Mouse (Mus musculus) lung, adult 2 months (tissue): ENCODE measurements at regions not wholly inside any gene's neighbourhood (a gene's known extent, or its start where the extent isn't known, plus 50 kb on each side); places are given as distances from the start of the nearest gene placed in this dataset.
A peak's percentile ranks its signal among the peaks of the same experiment; 100 is the strongest.

Experiments used
- DNase-seq: peaks from one replicate; pipeline ENCODE4 v3.0.0; 2022
- H3K4me1 ChIP-seq: fragments of 200-500 bp; 2 replicates; pipeline ENCODE4 v1.6.1; 2011; ENCODE audit warnings: low read length; ENCODE audit not compliant: control insufficient read depth, insufficient read depth
- H3K4me3 ChIP-seq: fragments of 200-500 bp; replicated peaks from 2 replicates; pipeline ENCODE3; 2011; ENCODE audit warnings: low read depth, mild to moderate bottlenecking, control low read depth, low read length; ENCODE audit errors: extremely low read depth
- CTCF ChIP-seq: fragments of 200-500 bp; IDR thresholded peaks from 2 replicates; pipeline ENCODE4 v1.5.1; 2011; ENCODE audit warnings: mild to moderate bottlenecking, low read length, control low read depth; ENCODE audit not compliant: insufficient read depth
- POLR2A ChIP-seq: fragments of 200-500 bp; IDR thresholded peaks from 2 replicates; pipeline ENCODE4 v1.6.1; 2011; ENCODE audit warnings: low read depth, mild to moderate bottlenecking, control low read depth, low read length, borderline replicate concordance; ENCODE audit errors: extremely low read depth
- WGBS: fragments of 180-500 bp; shearing (Covaris S2); methylation state at CpG from one replicate; pipeline ENCODE4 v1.1.7; 2018; 5-methylcytosine and 5-hydroxymethylcytosine counted together

DNA sequence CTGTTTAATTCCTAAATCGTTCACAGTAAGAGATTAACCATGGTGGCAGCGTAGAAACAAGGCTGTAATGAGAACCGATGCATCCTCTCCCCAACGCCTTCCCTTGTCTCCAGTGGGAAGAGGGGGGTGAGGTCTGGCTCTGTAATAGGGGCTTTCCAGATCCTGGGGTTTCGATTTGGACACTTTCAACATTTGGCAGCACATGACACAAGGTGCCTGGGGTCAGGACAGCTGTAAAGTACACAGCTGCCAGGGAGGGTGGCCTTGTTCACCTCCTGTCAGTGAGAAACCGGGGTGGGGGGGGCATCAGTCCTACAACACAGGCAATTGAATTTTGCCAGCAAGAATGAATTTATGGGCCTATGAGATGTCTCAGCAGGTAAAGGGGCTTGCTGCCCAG lies 66.6 kb upstream of the Errfi1 start:
- Histone ChIP-seq H3K4me3 (no peak overlapping the region), H3K4me1 (peaks cover 14% of the 10 kb centered on the region)
- WGBS = 48% methylated on average over 6 of the region's 6 CpGs
- no peak for DNase-seq
- TF ChIP-seq POLR2A = no peak
- no peak for TF ChIP-seq CTCF

GRCm38 (mm10) chr4:150786651-150787050 lies 67.1 kb upstream of the Errfi1 start:
- H3K4me3 ChIP-seq = no peak overlapping the region
- DNase-seq = no peak
- H3K4me1 ChIP-seq = peaks cover 14% of the 10 kb centered on the region
- no peak for TF ChIP-seq POLR2A
- no peak for TF ChIP-seq CTCF
- WGBS = 81% methylated on average over 3 of the region's 3 CpGs

GRCm38 (mm10) chr4:150784491-150785451 lies 68.9 kb upstream of the Errfi1 start:
- peak; percentile 53 for DNase-seq
- TF ChIP-seq CTCF = no peak
- no peak for TF ChIP-seq POLR2A
- 47% methylated on average over 14 of the region's 14 CpGs for WGBS

GRCm38 (mm10) chr4:150781304-150781703 lies 72.4 kb upstream of the Errfi1 start:
- TF ChIP-seq CTCF = no peak
- TF ChIP-seq POLR2A = no peak
- no peak for DNase-seq
- Histone ChIP-seq H3K4me1 (peaks cover 14% of the 10 kb centered on the region), H3K4me3 (no peak overlapping the region)
- 31% methylated on average over 3 of the region's 3 CpGs for WGBS

More at GRCm38 (mm10) chr4:150784491-150785451, 68.9 kb upstream of the Errfi1 start:
- Histone ChIP-seq H3K4me3 (no peak overlapping the region), H3K4me1 (peaks cover 21% of the 10 kb centered on the region)

DNA sequence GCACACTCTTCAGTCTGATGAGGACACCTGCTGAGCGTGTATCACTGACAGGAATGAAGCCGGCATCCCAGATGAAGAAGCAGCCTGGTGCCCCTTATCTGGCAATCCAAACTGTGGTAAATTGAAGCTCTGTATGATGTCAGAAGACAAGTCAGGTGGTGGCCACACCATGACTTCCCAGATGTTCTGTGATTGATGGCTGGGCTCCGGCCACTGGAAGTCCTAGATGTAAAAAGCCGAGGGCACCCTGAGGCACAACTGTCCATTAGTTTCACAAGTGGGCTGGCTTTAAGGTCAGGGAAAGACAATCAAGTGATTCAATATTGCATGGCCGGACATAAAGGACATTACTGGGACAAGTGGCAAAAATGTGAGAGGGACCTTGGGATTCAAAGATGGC lies 74.4 kb upstream of the Errfi1 start:
- WGBS = 91% methylated on average over 5 of the region's 5 CpGs
- Histone ChIP-seq H3K4me1 (peaks cover 12% of the 10 kb centered on the region), H3K4me3 (no peak overlapping the region)
- TF ChIP-seq POLR2A (no peak), CTCF (no peak)
- no peak for DNase-seq

DNA sequence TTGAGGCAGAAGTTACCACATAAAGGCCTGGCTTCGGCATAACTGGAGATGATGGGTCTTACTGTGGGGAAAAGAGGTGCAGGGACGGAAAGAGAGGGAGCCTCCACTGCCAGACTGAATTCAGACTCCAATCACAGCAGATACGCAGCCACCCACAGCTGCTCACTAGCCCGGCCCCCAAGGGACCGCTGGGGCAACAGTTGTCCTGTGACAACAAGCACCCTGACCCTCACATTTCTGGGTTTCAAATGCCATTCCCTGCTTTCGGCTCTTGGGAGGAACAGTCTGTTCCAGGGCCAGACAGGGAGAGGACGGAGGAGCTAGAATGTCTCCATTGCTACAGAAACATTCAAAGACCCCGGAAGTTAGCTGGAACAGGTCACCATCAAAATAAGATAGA lies 75.0 kb upstream of the Errfi1 start:
- 0 out of 2 replicates have a peak, but pooled peaks have one; percentile 21 for TF ChIP-seq POLR2A
- no peak for TF ChIP-seq CTCF
- peaks cover 7% of the 10 kb centered on the region; the same call in 1 of the 2 replicates for H3K4me1 ChIP-seq
- no peak for DNase-seq
- H3K4me3 ChIP-seq = no peak overlapping the region
- 53% methylated on average over 8 of the region's 8 CpGs for WGBS

DNA sequence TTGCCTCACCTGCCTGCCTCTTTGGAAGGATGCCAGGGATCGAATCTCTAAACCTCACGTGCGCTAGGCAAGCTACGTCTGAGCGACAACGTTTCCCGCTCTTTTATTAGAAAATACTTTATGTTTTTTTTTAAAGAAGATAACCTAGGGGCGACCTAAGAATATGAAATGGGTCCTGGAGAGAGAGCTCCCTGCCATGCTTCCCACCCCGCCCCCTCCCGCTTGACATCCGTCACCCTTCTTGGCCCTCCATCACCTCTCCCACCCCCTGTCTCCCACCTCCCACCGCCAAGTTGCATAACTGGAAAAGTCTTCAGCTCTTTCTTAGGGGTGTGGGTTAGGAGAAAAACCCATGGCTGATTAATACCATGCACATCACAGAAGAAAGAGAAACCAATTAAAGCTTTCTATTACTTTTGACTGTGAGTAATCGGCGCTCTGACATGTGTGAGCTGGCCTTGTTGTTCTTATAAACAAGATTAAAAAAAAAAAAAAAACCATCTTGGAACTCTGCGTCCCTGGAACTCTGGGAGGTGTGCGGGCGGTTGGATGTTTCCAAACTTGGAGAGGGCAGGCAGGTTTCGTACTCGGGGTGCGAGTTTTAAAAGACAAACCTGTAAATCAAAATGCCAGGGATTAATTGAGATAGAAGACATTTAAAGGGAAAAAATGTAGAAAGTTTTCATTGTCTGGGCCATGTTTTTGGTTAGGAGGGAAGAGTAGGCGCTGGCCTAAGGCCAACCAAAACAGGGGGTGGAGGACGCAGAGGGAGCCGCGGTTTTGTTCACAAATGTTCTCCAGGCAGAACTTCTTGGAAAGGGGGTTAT lies 77.8 kb upstream of the Errfi1 start:
- no peak for TF ChIP-seq POLR2A
- TF ChIP-seq CTCF = no peak
- WGBS = 66% methylated on average over 24 of the region's 24 CpGs
- no peak overlapping the region for H3K4me3 ChIP-seq
- H3K4me1 ChIP-seq = peaks cover 6% of the 10 kb centered on the region; the same call in 1 of the 2 replicates
- no peak for DNase-seq

- DNase-seq = no peak
- WGBS = 94% methylated on average over 8 of the region's 8 CpGs
- TF ChIP-seq CTCF = no peak
- no peak for TF ChIP-seq POLR2A
Observed at GRCm38 (mm10) chr4:150775281-150775680, 78.4 kb upstream of the Errfi1 start.

DNA sequence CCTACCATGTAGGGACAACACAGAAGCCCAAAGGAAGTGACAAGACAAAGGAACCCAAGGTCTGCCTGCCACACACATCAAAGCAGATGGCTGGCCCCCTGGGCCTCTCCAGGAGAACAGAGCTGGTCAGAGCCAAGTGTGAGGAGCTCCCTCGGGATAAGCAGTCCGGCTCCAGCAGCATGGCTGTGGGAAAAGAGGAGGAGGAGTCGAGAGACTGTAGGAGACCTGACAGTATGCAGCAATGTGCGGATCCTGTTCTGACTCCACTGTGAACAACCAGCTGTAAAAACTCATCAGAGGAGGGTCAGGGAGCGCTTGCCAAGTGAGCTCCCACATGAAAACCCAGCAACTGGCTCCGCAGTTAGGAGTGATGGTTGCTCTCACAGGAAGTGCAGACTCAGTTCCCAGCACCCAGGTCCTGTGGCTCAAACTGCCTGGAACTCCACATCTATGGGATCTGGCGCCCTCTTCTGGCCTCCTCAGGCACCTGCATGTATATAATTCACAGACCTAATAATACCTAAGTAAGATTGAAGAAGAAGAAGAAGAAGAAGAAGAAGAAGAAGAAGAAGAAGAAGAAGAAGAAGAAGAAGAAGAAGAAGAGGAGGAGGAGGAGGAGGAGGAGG lies 79.3 kb upstream of the Errfi1 start:
- WGBS = 85% methylated on average over 7 of the region's 7 CpGs
- Histone ChIP-seq H3K4me1 (no peaks in the 10 kb centered on the region), H3K4me3 (no peak overlapping the region)
- no peak for TF ChIP-seq POLR2A
- 0 out of 2 replicates have a peak, but pooled peaks have one; percentile 3 for TF ChIP-seq CTCF
- DNase-seq = no peak

More at GRCm38 (mm10) chr4:150775281-150775680, 78.4 kb upstream of the Errfi1 start:
- no peaks in the 10 kb centered on the region for H3K4me1 ChIP-seq
- no peak overlapping the region for H3K4me3 ChIP-seq
